Mouse (Mus musculus): ENCODE measurements around the gene Tmc1. TPM values are rescaled to one million over a fixed set of nuclear protein-coding genes. Genes with fewer than 3 reads are reported as not detected.

Tmc1 gene
- total RNA-seq, 1 experiment, result 0.36 TPM

DNA sequence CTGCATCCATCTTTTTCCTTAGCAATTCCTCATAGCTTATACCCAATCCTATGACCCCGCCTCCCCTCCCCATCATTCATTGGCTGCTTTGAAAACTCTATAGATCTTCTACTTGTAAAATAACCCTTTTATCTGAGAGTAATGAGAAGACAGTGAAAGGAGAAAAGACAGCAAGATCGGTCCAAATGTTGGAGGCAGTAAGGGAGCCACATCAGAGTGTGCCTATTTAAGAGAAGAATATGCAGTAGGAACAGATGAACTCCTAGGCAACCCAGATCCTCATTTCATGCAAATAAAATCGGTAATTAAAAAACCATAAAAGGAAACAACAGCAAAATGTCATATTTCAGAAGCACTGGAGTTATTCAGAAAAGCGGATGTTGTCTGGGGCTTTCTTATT lies 35.8 kb downstream of the Tmc1 start:
- no peaks in the 10 kb centered on the region for H3K36me3 ChIP-seq (ENCODE audit: control insufficient read depth, insufficient read depth, low read length, poor library complexity, severe bottlenecking)
- peaks cover 2% of the 10 kb centered on the region in 2 experiments; a peak in 2 of 4 replicates for H3K4me1 ChIP-seq (ENCODE audit: control insufficient read depth in 2 of 2, insufficient read depth in 2 of 2, low read length in 2 of 2, poor library complexity in 1 of 2)
- TF ChIP-seq HCFC1 (IDR thresholded peaks at IDR 0.05; ENCODE audit: borderline replicate concordance, insufficient read depth, low read length) (no peak), MAFK (IDR thresholded peaks at IDR 0.05; ENCODE audit: insufficient read depth, low read depth, low read length) (no peak), CHD2 (IDR thresholded peaks at IDR 0.05; ENCODE audit: low read depth, low read length) (no peak), ZC3H11A (IDR thresholded peaks at IDR 0.05; ENCODE audit: borderline replicate concordance, low read depth, low read length) (no peak), ZNF384 (IDR thresholded peaks at IDR 0.05; ENCODE audit: low read depth, low read length) (no peak)
- no peak for DNase-seq (ENCODE audit: low read depth, low spot score)
- H3K9ac ChIP-seq (ENCODE audit: insufficient read depth, low read depth, low read length, poor library complexity, severe bottlenecking), result no peak overlapping the region
- no peak overlapping the region for H3K27ac ChIP-seq (ENCODE audit: insufficient read depth, low read depth, low read length, poor library complexity, severe bottlenecking)
- in situ Hi-C loops (cut with MboI; ENCODE audit: low sequenced_read_pairs in 2 of 2, unreplicated experiment in 2 of 2), result no loop called here
- no peak overlapping the region for H3K4me3 ChIP-seq (ENCODE audit: insufficient read depth in 1 of 2, low read depth in 1 of 2, low read length in 2 of 2, poor library complexity in 1 of 2, severe bottlenecking in 1 of 2)
- no peaks in the 10 kb centered on the region for H3K9me3 ChIP-seq (ENCODE audit: control insufficient read depth, insufficient read depth, low read depth, low read length)

DNA sequence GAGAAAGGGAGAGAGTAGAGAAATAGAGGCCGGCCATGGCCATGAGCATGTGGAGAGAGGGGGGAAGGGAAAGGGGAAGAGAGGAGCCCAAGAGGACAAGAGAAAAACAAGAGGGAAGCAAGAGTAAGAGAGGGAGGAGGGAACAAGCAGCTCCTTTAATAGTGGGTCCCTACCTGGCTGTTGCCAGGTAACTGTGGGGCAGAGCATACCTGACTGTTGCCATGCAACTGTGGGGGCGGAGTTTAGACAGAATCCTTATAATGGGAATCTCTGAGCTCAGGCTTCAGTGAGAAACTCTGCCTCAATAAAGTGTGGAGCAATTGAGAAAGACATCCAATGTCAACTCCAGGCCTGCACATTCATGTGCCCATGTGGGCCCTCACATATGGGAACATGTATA lies 38.9 kb downstream of the Tmc1 start:
- no peaks in the 10 kb centered on the region for H3K9me3 ChIP-seq (ENCODE audit: control insufficient read depth, insufficient read depth, low read depth, low read length)
- H3K36me3 ChIP-seq (ENCODE audit: control insufficient read depth, insufficient read depth, low read length, poor library complexity, severe bottlenecking), result no peaks in the 10 kb centered on the region
- no peak overlapping the region for H3K9ac ChIP-seq (ENCODE audit: insufficient read depth, low read depth, low read length, poor library complexity, severe bottlenecking)
- no peak for DNase-seq (ENCODE audit: low read depth, low spot score)
- TF ChIP-seq ZC3H11A (IDR thresholded peaks at IDR 0.05; ENCODE audit: borderline replicate concordance, low read depth, low read length) (no peak), HCFC1 (IDR thresholded peaks at IDR 0.05; ENCODE audit: borderline replicate concordance, insufficient read depth, low read length) (no peak), ZNF384 (IDR thresholded peaks at IDR 0.05; ENCODE audit: low read depth, low read length) (no peak), CHD2 (IDR thresholded peaks at IDR 0.05; ENCODE audit: low read depth, low read length) (no peak), MAFK (IDR thresholded peaks at IDR 0.05; ENCODE audit: insufficient read depth, low read depth, low read length) (no peak)
- H3K4me3 ChIP-seq (ENCODE audit: insufficient read depth in 1 of 2, low read depth in 1 of 2, low read length in 2 of 2, poor library complexity in 1 of 2, severe bottlenecking in 1 of 2), result no peak overlapping the region
- in situ Hi-C loops (cut with MboI; ENCODE audit: low sequenced_read_pairs in 2 of 2, unreplicated experiment in 2 of 2), result no loop called here
- no peak overlapping the region for H3K27ac ChIP-seq (ENCODE audit: insufficient read depth, low read depth, low read length, poor library complexity, severe bottlenecking)
- H3K4me1 ChIP-seq (ENCODE audit: control insufficient read depth in 2 of 2, insufficient read depth in 2 of 2, low read length in 2 of 2, poor library complexity in 1 of 2), result peaks cover 0 to 2% of the 10 kb centered on the region in 2 experiments; a peak in 1 of 4 replicates

DNA sequence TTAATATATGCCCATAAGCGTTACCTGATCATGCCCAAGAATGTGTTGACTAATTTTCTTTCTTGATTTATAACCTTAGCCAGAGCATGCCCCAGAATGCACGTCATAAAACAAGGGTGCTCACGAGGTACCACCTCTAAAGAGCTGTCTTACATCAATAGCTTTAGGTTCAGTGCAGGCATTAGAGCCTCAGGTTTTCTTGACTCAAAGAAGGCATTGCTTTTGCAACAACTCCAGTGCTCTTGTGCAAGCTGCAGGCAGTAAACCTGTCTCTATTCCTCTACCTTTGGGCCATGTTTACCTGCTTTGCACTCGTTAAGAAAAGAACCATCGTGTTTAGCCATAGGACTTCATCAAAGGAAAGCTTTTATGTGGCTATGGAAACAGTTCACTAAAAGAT lies 43.6 kb downstream of the Tmc1 start:
- DNase-seq (ENCODE audit: low read depth, low spot score), result no peak
- H3K27ac ChIP-seq (ENCODE audit: insufficient read depth, low read depth, low read length, poor library complexity, severe bottlenecking), result no peak overlapping the region
- H3K36me3 ChIP-seq (ENCODE audit: control insufficient read depth, insufficient read depth, low read length, poor library complexity, severe bottlenecking), result no peaks in the 10 kb centered on the region
- TF ChIP-seq ZNF384 (IDR thresholded peaks at IDR 0.05; ENCODE audit: low read depth, low read length), result no peak
- TF ChIP-seq HCFC1 (IDR thresholded peaks at IDR 0.05; ENCODE audit: borderline replicate concordance, insufficient read depth, low read length), result no peak
- H3K4me3 ChIP-seq (ENCODE audit: insufficient read depth in 1 of 2, low read depth in 1 of 2, low read length in 2 of 2, poor library complexity in 1 of 2, severe bottlenecking in 1 of 2), result no peak overlapping the region
- peaks cover 0 to 2% of the 10 kb centered on the region in 2 experiments; a peak in 1 of 4 replicates for H3K4me1 ChIP-seq (ENCODE audit: control insufficient read depth in 2 of 2, insufficient read depth in 2 of 2, low read length in 2 of 2, poor library complexity in 1 of 2)
- H3K9me3 ChIP-seq (ENCODE audit: control insufficient read depth, insufficient read depth, low read depth, low read length), result no peaks in the 10 kb centered on the region
- H3K9ac ChIP-seq (ENCODE audit: insufficient read depth, low read depth, low read length, poor library complexity, severe bottlenecking), result no peak overlapping the region
- in situ Hi-C loops (cut with MboI; ENCODE audit: low sequenced_read_pairs in 2 of 2, unreplicated experiment in 2 of 2), result no loop called here

DNA sequence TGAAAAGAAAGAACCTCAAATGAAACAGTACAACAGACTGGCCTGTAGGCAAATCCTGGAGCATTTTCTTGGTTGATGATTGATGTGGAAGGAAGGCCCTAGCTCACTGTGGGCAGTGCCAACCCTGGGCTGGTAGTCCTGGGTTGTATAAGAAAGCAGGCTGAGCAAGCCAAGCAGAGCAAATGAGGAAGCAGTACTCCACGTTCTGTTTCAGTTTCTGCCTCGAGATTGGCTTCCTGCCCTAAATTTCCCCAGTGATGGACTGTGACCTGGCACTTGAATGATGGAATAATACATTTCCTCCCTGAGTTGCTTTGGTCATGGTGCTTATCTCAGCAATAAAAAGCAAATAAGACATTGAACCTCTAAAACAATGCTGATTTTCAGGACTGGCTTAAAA lies 72.8 kb downstream of the Tmc1 start:
- no peak for DNase-seq (ENCODE audit: low read depth, low spot score)
- H3K9ac ChIP-seq (ENCODE audit: insufficient read depth, low read depth, low read length, poor library complexity, severe bottlenecking), result no peak overlapping the region
- no peak for TF ChIP-seq MAFK (IDR thresholded peaks at IDR 0.05; ENCODE audit: insufficient read depth, low read depth, low read length)
- H3K4me3 ChIP-seq (ENCODE audit: insufficient read depth in 1 of 2, low read depth in 1 of 2, low read length in 2 of 2, poor library complexity in 1 of 2, severe bottlenecking in 1 of 2), result no peak overlapping the region
- H3K27ac ChIP-seq (ENCODE audit: insufficient read depth, low read depth, low read length, poor library complexity, severe bottlenecking), result no peak overlapping the region
- in situ Hi-C loops (cut with MboI; ENCODE audit: low sequenced_read_pairs in 2 of 2, unreplicated experiment in 2 of 2), result no loop called here
- H3K36me3 ChIP-seq (ENCODE audit: control insufficient read depth, insufficient read depth, low read length, poor library complexity, severe bottlenecking), result no peaks in the 10 kb centered on the region
- H3K4me1 ChIP-seq (ENCODE audit: control insufficient read depth in 2 of 2, insufficient read depth in 2 of 2, low read length in 2 of 2, poor library complexity in 1 of 2), result no peaks in the 10 kb centered on the region
- H3K9me3 ChIP-seq (ENCODE audit: control insufficient read depth, insufficient read depth, low read depth, low read length), result no peaks in the 10 kb centered on the region

DNA sequence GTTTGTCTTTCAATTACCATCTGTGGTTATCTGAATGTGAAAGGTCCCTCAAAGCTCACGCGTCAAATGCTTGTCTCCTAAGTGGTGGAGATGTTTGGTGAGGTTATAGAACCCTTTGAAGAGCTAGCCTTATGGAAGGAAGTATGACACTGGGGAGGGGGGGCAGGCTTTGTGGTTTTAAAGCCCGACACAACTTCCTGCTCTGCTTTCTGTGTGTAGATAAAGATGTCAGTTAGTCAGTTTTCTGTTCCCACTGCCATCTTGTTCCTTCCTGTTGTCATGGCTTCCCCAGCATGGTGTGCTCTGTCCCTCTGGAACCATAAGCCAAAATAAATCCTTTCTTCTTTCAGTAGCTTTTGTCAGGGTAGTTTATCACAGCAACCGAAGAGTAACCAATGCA lies 78.1 kb downstream of the Tmc1 start:
- H3K27ac ChIP-seq (ENCODE audit: insufficient read depth, low read depth, low read length, poor library complexity, severe bottlenecking), result no peak overlapping the region
- no peaks in the 10 kb centered on the region for H3K4me1 ChIP-seq (ENCODE audit: control insufficient read depth in 2 of 2, insufficient read depth in 2 of 2, low read length in 2 of 2, poor library complexity in 1 of 2)
- no peak overlapping the region for H3K9ac ChIP-seq (ENCODE audit: insufficient read depth, low read depth, low read length, poor library complexity, severe bottlenecking)
- H3K4me3 ChIP-seq (ENCODE audit: insufficient read depth in 1 of 2, low read depth in 1 of 2, low read length in 2 of 2, poor library complexity in 1 of 2, severe bottlenecking in 1 of 2), result no peak overlapping the region
- no peak for DNase-seq (ENCODE audit: low read depth, low spot score)
- H3K9me3 ChIP-seq (ENCODE audit: control insufficient read depth, insufficient read depth, low read depth, low read length), result no peaks in the 10 kb centered on the region
- TF ChIP-seq ZC3H11A (IDR thresholded peaks at IDR 0.05; ENCODE audit: borderline replicate concordance, low read depth, low read length) (no peak), MAFK (IDR thresholded peaks at IDR 0.05; ENCODE audit: insufficient read depth, low read depth, low read length) (no peak), ZNF384 (IDR thresholded peaks at IDR 0.05; ENCODE audit: low read depth, low read length) (no peak), HCFC1 (IDR thresholded peaks at IDR 0.05; ENCODE audit: borderline replicate concordance, insufficient read depth, low read length) (no peak), CHD2 (IDR thresholded peaks at IDR 0.05; ENCODE audit: low read depth, low read length) (no peak)
- H3K36me3 ChIP-seq (ENCODE audit: control insufficient read depth, insufficient read depth, low read length, poor library complexity, severe bottlenecking), result no peaks in the 10 kb centered on the region
- in situ Hi-C loops (cut with MboI; ENCODE audit: low sequenced_read_pairs in 2 of 2, unreplicated experiment in 2 of 2), result no loop called here

Measured in ES-E14 (cell line).